Mouse (Mus musculus): ENCODE data around the gene Mrgprf.

- TF ChIP-seq CTCF (conservative IDR thresholded peaks at IDR 0.05; ENCODE audit: insufficient read depth, insufficient read length, low read depth, low read length): no peak
- no peak for TF ChIP-seq POLR2A (IDR thresholded peaks at IDR 0.05; ENCODE audit: low read depth, low read length)
These were observed 30.0 kb downstream of the Mrgprf start for GRCm38 (mm10) chr7:145330641-145331040.

All from kidney, adult 2 months (tissue).